Mouse (Mus musculus) ES-CJ7 (cell line): ENCODE measurements around the gene Olfr1387.
"Not testable (repeated sequence)": the region's sequence is repeated elsewhere in the genome, so short reads cannot be mapped to it uniquely, and the experiment has no call there.

Source experiments
- DNase-seq: peaks from one replicate; pipeline ENCODE4 v3.0.0; 2011; ENCODE audit warnings: low read depth, low spot score

The Olfr1387 gene

DNA sequence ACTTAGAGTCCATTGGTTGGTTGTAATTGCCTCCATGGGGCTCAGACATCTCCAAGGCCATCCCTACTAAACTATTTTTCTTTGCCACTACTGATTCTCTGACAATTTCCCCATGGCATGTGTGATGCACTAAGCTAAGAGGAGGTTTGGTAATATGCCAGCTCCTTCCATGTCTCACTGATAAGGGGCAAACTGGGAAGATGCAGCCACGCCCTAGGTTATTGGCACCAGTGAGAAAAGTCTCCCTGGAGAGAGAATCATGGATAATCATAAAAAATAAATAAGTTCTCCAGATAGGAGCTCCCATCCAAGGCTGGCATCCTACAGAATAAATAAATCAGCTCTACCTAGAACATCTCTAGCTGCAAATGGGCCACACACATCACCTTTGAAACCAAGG lies at the start of gene Olfr1387:
TSS of gene Olfr1387 (plus strand) at position 301 of the 400 bp plus-strand sequence.
- DNase-seq: no peak

GRCm38 (mm10) chr11:49406784-49407183 lies 48.4 kb upstream of the Olfr1387 start:
- no peak for DNase-seq

- peak; percentile 85 for DNase-seq
Measured at GRCm38 (mm10) chr11:49410540-49410939, 44.6 kb upstream of the Olfr1387 start.

DNA sequence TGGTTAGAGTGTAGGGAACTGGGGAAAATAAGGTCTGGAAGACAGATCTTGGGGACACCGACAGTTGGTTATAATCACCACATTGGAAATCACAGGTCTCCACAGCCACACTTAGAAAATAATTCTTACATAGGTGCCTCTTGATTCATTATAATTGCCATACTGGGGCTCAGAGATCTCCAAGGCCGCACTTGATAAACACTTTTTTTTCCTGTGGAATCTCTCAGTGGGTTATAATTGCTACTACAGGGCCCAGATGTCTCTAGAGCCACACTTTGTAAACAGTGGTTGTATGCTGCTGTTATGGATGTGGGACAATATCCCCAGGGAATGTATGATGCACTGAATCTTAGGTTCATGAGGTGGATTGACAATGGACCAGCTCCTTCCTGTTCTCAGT lies 32.4 kb upstream of the Olfr1387 start, which contains the start of gene Olfr1389:
TSS of gene Olfr1389 (plus strand) at position 301 of the 400 bp plus-strand sequence.
- DNase-seq: no peak

GRCm38 (mm10) chr11:49425257-49425927 lies 29.8 kb upstream of the Olfr1387 start:
- DNase-seq: no peak

GRCm38 (mm10) chr11:49429641-49430040 lies 25.5 kb upstream of the Olfr1387 start:
- DNase-seq: no peak

DNA sequence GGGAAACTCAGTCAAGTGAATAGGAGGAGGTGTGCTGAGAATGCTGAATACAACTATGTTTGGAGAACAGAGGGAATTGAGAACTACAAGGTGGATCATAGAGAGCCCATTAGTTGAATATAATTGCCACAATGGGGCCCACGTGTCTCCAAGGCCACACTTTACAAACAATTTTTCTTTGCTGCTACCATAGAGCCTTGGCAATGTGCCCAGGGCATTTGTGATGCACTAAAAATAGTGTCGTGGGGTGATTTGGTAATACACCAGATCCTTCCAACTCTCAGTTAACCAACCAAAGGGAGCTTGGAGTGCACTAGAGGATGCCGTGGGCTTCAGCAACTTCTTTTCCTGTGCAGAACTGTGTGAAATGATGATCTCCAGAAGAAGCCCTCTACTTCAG lies 18.7 kb upstream of the Olfr1387 start, which contains the start of gene Olfr1388:
TSS of gene Olfr1388 (plus strand) at position 214 of the 400 bp plus-strand sequence.
- no peak for DNase-seq

GRCm38 (mm10) chr11:49464746-49465145 lies 9.6 kb downstream of the Olfr1387 start, which contains the start of gene Olfr1386:
TSS of gene Olfr1386 (plus strand) at chr11:49465046.
- not testable (repeated sequence) for DNase-seq

- no peak for DNase-seq
Measured at GRCm38 (mm10) chr11:49485973-49486372, 30.8 kb downstream of the Olfr1387 start.

- DNase-seq: not testable (repeated sequence)
Measured at GRCm38 (mm10) chr11:49488770-49489169, 33.6 kb downstream of the Olfr1387 start, which contains the start of gene Olfr1385. TSS of gene Olfr1385 (plus strand) at chr11:49489070.
